13 mouse cellular contexts compared by ENCODE assay signal in genomic region chr12:85581261-85582066, GRCm38 (mm10). TPM values are rescaled to one million over a fixed set of nuclear protein-coding genes. Genes with fewer than 3 reads are reported as not detected.
DNase-seq lines count a peak whose midpoint lies in the region; ATAC-seq and TF ChIP-seq lines count a peak whose summit lies in the region.
"Had no signal": no experiment of that assay in that cellular context is flagged by ENCODE, and none has a peak within 500 bp of the region (broad histone marks: within the 10 kb centered on the region; RNA-seq: fewer than 3 reads in every experiment).

No protein-coding gene starts in this region.

- H3K36me3 ChIP-seq in heart, embryonic 14.5 days (ENCODE audit: control insufficient read depth, insufficient read depth, low read length), result no peaks in the 10 kb centered on the region
- H3K36me3 ChIP-seq in forebrain, embryonic 12.5 days (replicated peaks), result no peaks in the 10 kb centered on the region
- no peaks in the 10 kb centered on the region for H3K36me3 ChIP-seq in hindbrain, embryonic 13.5 days
- H3K36me3 ChIP-seq in midbrain, postnatal 0 days (ENCODE audit: insufficient read depth, low read length), result no peaks in the 10 kb centered on the region

- no peak for DNase-seq in heart, postnatal 10 days
- DNase-seq in midbrain, postnatal 0 days (ENCODE audit: low spot score), result peak; percentile 64
- DNase-seq in adrenal gland, adult (ENCODE audit: inconsistent age in 2 of 2, low spot score in 1 of 2), result no peak
- DNase-seq in cerebellum, postnatal 36 days, result no peak
- no peak for DNase-seq in lung, postnatal 10 days
- DNase-seq: adrenal gland, adult 8-10 months; gastrocnemius, postnatal 36 days; kidney, adult 18-20 months; layer of hippocampus, adult 9-11 months had no signal

- peak overlapping the region; percentile 35 for H3K4me2 ChIP-seq in heart, embryonic 14.5 days (ENCODE audit: low read length)
- H3K4me2 ChIP-seq in forebrain, embryonic 12.5 days, result peak overlapping the region; percentile 30
- peak overlapping the region; percentile 48 for H3K4me2 ChIP-seq in hindbrain, embryonic 13.5 days
- H3K4me2 ChIP-seq in midbrain, postnatal 0 days (ENCODE audit: low read depth, low read length, poor library complexity, severe bottlenecking), result peak overlapping the region; percentile 34; the same call in 1 of the 2 replicates

- no peaks in the 10 kb centered on the region for H3K27me3 ChIP-seq in heart, embryonic 14.5 days (ENCODE audit: control insufficient read depth, insufficient read depth, low read length)
- H3K27me3 ChIP-seq in forebrain, embryonic 12.5 days, result no peaks in the 10 kb centered on the region
- H3K27me3 ChIP-seq in hindbrain, embryonic 13.5 days, result no peaks in the 10 kb centered on the region
- H3K27me3 ChIP-seq in midbrain, postnatal 0 days (ENCODE audit: insufficient read depth, low read length), result no peaks in the 10 kb centered on the region

- 30% methylated on average over 15 of the region's 15 CpGs for WGBS in heart, embryonic 14.5 days
- WGBS in forebrain, embryonic 12.5 days, result 41% methylated on average over 15 of the region's 15 CpGs
- whole genome bisulfite sequencing in hindbrain, embryonic 13.5 days, result 19% methylated on average over 15 of the region's 15 CpGs
- 24% methylated on average over 15 of the region's 15 CpGs for WGBS in midbrain, postnatal 0 days

- no peak for TF ChIP-seq CTCF in midbrain, postnatal 0 days (IDR thresholded peaks at IDR 0.05)

- intact Hi-C loops in heart, postnatal 10 days (cut with DNase I), result no loop called here

- no peak overlapping the region for H3K4me3 ChIP-seq in heart, embryonic 14.5 days (ENCODE audit: control insufficient read depth in 1 of 2, insufficient read depth in 1 of 2, low read depth in 1 of 2, low read length in 2 of 2)
- H3K4me3 ChIP-seq in forebrain, embryonic 12.5 days (replicated peaks), result no peak overlapping the region
- H3K4me3 ChIP-seq in hindbrain, embryonic 13.5 days, result 0 out of 2 replicates have a peak overlapping the region, but pooled peaks have one; percentile 16
- H3K4me3 ChIP-seq in midbrain, postnatal 0 days (ENCODE audit: low read depth, low read length), result no peak overlapping the region
- H3K4me3 ChIP-seq: megakaryocyte, embryonic 14.5 days had no signal

- no peak for ATAC-seq in heart, embryonic 14.5 days (ENCODE audit: insufficient number of reproducible peaks, insufficient read depth, low FRiP score, low read depth)
- peak; percentile 60 for ATAC-seq in forebrain, embryonic 12.5 days (ENCODE audit: low FRiP score)
- ATAC-seq in hindbrain, embryonic 13.5 days (ENCODE audit: low FRiP score), result peak; percentile 82
- ATAC-seq in midbrain, postnatal 0 days (ENCODE audit: low FRiP score), result peak; percentile 85

- H3K4me1 ChIP-seq in heart, embryonic 14.5 days (ENCODE audit: control insufficient read depth in 2 of 2, insufficient read depth in 2 of 2, low read length in 2 of 2), result peaks cover 8 to 10% of the 10 kb centered on the region in 2 experiments; a peak in 3 of 4 replicates
- peaks cover 17% of the 10 kb centered on the region for H3K4me1 ChIP-seq in forebrain, embryonic 12.5 days
- peaks cover 26% of the 10 kb centered on the region for H3K4me1 ChIP-seq in hindbrain, embryonic 13.5 days (replicated peaks)
- peaks cover 13% of the 10 kb centered on the region for H3K4me1 ChIP-seq in midbrain, postnatal 0 days (ENCODE audit: insufficient read depth, low read length)

- H3K27ac ChIP-seq in heart, embryonic 14.5 days (replicated peaks in 1 of 2; ENCODE audit: control insufficient read depth in 1 of 2, insufficient read depth in 1 of 2, low read depth in 2 of 2, low read length in 2 of 2), result no peak overlapping the region
- H3K27ac ChIP-seq in forebrain, embryonic 12.5 days, result peak overlapping the region; percentile 65
- peak overlapping the region; percentile 87 for H3K27ac ChIP-seq in hindbrain, embryonic 13.5 days
- H3K27ac ChIP-seq in midbrain, postnatal 0 days (ENCODE audit: low read depth, low read length), result peak overlapping the region; percentile 74

- H3K9me3 ChIP-seq in heart, embryonic 14.5 days (ENCODE audit: control insufficient read depth, low read length), result no peaks in the 10 kb centered on the region
- H3K9me3 ChIP-seq in forebrain, embryonic 12.5 days, result no peaks in the 10 kb centered on the region
- no peaks in the 10 kb centered on the region for H3K9me3 ChIP-seq in hindbrain, embryonic 13.5 days
- H3K9me3 ChIP-seq in midbrain, postnatal 0 days (ENCODE audit: low read length), result no peaks in the 10 kb centered on the region

- H3K9ac ChIP-seq in heart, embryonic 14.5 days (ENCODE audit: low read length), result no peak overlapping the region
- H3K9ac ChIP-seq in forebrain, embryonic 12.5 days, result no peak overlapping the region
- peak overlapping the region; percentile 55 for H3K9ac ChIP-seq in hindbrain, embryonic 13.5 days
- H3K9ac ChIP-seq in midbrain, postnatal 0 days (replicated peaks; ENCODE audit: low read length, poor library complexity, severe bottlenecking), result 0 out of 2 replicates have a peak overlapping the region, but pooled peaks have one; percentile 24

RNA-seq across cellular contexts. Expression of gene Jdp2, which starts 17.4 kb away (rescaled TPM):
- 0.58 and 0.61 TPM in 2 replicates for polyA plus RNA-seq in heart, embryonic 14.5 days (2014; fragmentation: Nextera tagmentation; extraction: Ambion mirVana)
- total RNA-seq in heart, postnatal 10 days (2021), result 10 to 100 TPM; 12.6 to 20.2 TPM
- polyA plus RNA-seq in forebrain, embryonic 12.5 days (2016; fragmentation: Nextera tagmentation; extraction: Ambion mirVana), result 0.47 and 0.56 TPM in 2 replicates
- polyA plus RNA-seq in hindbrain, embryonic 13.5 days (2015; fragmentation: Nextera tagmentation; extraction: Ambion mirVana), result 0.32 and 0.42 TPM in 2 replicates
- 15.8 and 18.4 TPM in 2 replicates for total RNA-seq in midbrain, postnatal 0 days (2014; rRNA removed)
- 0.56 and 1.0 TPM in 2 replicates for polyA plus RNA-seq in midbrain, postnatal 0 days (2015; fragmentation: Nextera tagmentation; extraction: Ambion mirVana)

Comparison
In these comparisons a context has a peak if more than half of its experiments do, and no peak if none do; other contexts are left out.
1. H3K27ac ChIP-seq: peak in forebrain, embryonic 12.5 days (single experiment), hindbrain, embryonic 13.5 days (single experiment) and midbrain, postnatal 0 days (single experiment); none in heart, embryonic 14.5 days (0 of 2).
2. H3K9ac ChIP-seq: peak in hindbrain, embryonic 13.5 days (single experiment) and midbrain, postnatal 0 days (single experiment); none in heart, embryonic 14.5 days (single experiment) and forebrain, embryonic 12.5 days (single experiment).
3. Peak in every context shown above with its lines, with median percentiles within 50 percentile points of each other: H3K4me2 ChIP-seq.